Mouse (Mus musculus) olfactory bulb, adult 2 months (tissue): Measurements from ENCODE around the gene Serinc5. TPM values are rescaled to one million over a fixed set of nuclear protein-coding genes. Genes with fewer than 3 reads are reported as not detected.

ENCODE experiments used
- H3K27ac ChIP-seq: fragments of 200-500 bp; 2 replicates; pipeline ENCODE4 v1.5.1; 2012; ENCODE audit warnings: low read depth, low read length; ENCODE audit not compliant: insufficient read depth
- H3K4me1 ChIP-seq: fragments of 200-500 bp; 2 replicates; pipeline ENCODE4 v1.6.1; 2012; ENCODE audit warnings: low read length; ENCODE audit not compliant: control insufficient read depth, insufficient read depth
- H3K4me3 ChIP-seq: fragments of 200-500 bp; 2 replicates; pipeline ENCODE4 v1.5.1; 2012; ENCODE audit warnings: mild to moderate bottlenecking, low read depth, low read length, moderate library complexity; ENCODE audit not compliant: insufficient read depth
- CTCF ChIP-seq: fragments of 200-500 bp; IDR thresholded peaks from 2 replicates; pipeline ENCODE4 v1.5.1; 2012; ENCODE audit warnings: low read depth, mild to moderate bottlenecking, low read length, moderate library complexity; ENCODE audit not compliant: insufficient read depth
- POLR2A ChIP-seq: fragments of 200-500 bp; IDR thresholded peaks from 2 replicates; pipeline ENCODE4 v1.6.1; 2012; ENCODE audit warnings: mild to moderate bottlenecking, low read depth, low read length, moderate library complexity; ENCODE audit not compliant: insufficient read depth
- WGBS: fragments of 180-500 bp; shearing (Covaris S2); methylation state at CpG from one replicate; pipeline ENCODE4 v1.1.7; 2018; 5-methylcytosine and 5-hydroxymethylcytosine counted together
- polyA plus RNA-seq: library from polyadenylated mRNA; stranded (reverse); fragments of >200 nt; gene quantifications from 2 replicates; pipeline ENCODE4 v1.2.4, GENCODE M21; 2012; ENCODE audit warnings: low replicate concordance; ENCODE audit not compliant: missing spikeins, insufficient read depth, insufficient read length

The Serinc5 gene
- 157 TPM in 1 of 2 replicates, not detected in the other for polyA plus RNA-seq

- peak; percentile 88 for TF ChIP-seq POLR2A
- no peak for TF ChIP-seq CTCF
- under 1% methylated on average over 55 of the region's 55 CpGs for WGBS
- H3K27ac ChIP-seq, result peak within 1 kb of the TSS; percentile 72
- peak within 1 kb of the TSS; percentile 88 for H3K4me3 ChIP-seq
- peaks cover 10% of the 10 kb centered on the region; the same call in 1 of the 2 replicates for H3K4me1 ChIP-seq
These were observed at the start of gene Serinc5 for GRCm38 (mm10) chr13:92610311-92611221. TSS of gene Serinc5 (plus strand) at chr13:92611091.

DNA sequence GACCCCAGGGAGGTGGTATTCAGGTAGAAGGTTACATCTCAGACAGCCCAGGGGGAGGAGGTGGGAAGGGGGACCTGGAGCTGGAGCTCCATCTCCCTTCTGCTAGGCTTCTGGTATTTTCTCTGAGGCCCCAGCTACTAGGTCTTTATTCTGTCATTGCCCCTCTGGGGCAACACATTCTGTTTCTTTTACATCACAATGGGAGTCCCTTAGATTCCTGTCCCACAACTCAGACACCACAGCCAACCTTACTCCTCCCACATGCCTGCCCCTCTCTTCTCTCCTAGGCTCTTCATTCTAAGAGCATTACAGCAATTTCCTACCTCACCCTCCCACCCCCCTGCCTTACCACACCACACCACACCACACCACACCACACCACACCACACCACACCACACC lies 34.8 kb upstream of the Serinc5 start, which contains the start of gene Spz1:
Spz1 (minus strand) TSS at position 101 of the 400 bp plus-strand sequence.
- H3K4me3 ChIP-seq, result no peak within 1 kb of the TSS
- TF ChIP-seq POLR2A (no peak), CTCF (no peak)

GRCm38 (mm10) chr13:92576688-92577087 lies 34.2 kb upstream of the Serinc5 start:
- WGBS, result 54% methylated on average over 6 of the region's 6 CpGs
- no peak overlapping the region for H3K4me3 ChIP-seq
- no peak overlapping the region for H3K27ac ChIP-seq
- TF ChIP-seq POLR2A (no peak), CTCF (no peak)
- H3K4me1 ChIP-seq, result no peaks in the 10 kb centered on the region

More for the DNA sequence above, 34.8 kb upstream of the Serinc5 start, which contains the start of gene Spz1:
- no peaks in the 10 kb centered on the region for H3K4me1 ChIP-seq
- H3K27ac ChIP-seq, result no peak within 1 kb of the TSS

- Histone ChIP-seq H3K4me3 (no peak overlapping the region), H3K27ac (no peak overlapping the region), H3K4me1 (no peaks in the 10 kb centered on the region)
- TF ChIP-seq CTCF, result no peak
- TF ChIP-seq POLR2A, result no peak
- WGBS, result 89% methylated on average over 4 of the region's 4 CpGs
These were observed 32.7 kb upstream of the Serinc5 start for GRCm38 (mm10) chr13:92578210-92578609.

DNA sequence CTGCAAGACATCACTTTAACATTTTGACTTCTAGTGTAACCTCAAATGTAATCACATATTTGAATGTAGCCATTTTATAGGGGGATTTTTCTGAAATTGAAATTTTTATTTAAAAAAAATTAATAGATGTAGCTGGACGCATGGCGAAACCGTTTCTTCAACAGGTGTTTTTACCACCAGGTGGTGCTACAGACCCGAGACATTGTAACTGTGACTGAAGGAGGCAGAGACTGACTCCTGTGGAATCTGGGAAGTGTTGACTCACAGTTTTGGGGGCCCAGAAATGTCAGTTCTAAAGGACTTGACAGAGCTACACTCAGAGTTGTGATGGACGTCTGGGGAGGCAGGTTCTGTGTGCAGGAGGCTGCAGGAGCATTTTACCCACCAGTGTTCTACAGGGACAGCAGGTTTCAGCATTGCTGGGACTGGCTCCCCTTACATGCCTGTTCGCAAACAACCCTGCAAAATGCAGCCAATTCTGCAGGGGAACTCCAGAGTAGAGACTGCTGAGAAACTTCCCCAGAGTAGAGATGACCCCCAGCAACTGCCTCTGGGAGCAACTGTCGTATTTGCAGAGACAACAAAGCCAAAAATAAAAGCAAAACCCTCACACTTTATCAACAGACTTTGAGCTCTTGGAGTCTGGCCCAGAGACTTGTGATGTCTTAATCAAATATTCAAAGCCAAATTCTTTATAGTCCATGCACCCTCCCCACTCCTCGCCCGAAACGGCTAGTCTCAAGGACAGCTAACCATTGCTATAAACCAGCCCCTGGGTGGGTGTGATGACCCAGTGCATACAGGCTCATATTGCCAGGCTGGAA lies 30.5 kb upstream of the Serinc5 start:
- 45% methylated on average over 10 of the region's 10 CpGs for WGBS
- H3K4me3 ChIP-seq, result no peak overlapping the region

DNA sequence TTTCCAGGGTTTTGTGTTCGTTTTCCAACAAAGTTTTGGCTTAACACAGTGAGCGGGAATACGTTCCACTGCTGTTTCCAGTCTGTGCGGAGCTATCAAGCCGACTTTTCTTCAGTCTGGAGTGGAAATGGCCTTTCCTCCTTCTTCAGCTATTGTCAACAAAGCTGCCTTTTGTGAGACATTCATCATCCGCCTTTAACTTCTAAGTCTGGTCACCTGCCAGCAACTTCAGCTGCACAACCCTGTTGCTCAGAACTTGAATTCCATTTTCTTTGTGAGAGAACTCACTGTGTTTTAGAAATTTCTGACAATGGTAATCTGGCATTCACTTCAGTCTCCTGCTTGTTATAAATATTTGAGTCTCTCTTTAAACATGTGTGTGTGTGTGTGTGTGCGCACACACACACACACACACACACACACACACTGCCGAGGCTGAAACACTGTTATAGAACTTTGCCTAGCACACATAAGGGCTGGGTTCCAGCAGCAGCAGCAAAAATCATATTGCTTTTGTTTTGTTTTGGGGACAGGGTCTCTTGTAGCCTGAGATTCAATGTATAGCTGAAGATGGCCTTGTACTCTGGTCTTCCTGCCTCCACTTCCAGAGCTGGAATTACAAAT lies 26.7 kb upstream of the Serinc5 start:
- 0 out of 2 replicates have a peak, but pooled peaks cover under 1% of the 10 kb centered on the region for H3K4me1 ChIP-seq
- 58% methylated on average over 8 of the region's 8 CpGs for WGBS
- TF ChIP-seq POLR2A (no peak), CTCF (no peak)
- H3K27ac ChIP-seq, result no peak overlapping the region
- no peak overlapping the region for H3K4me3 ChIP-seq

More for the DNA sequence above, 30.5 kb upstream of the Serinc5 start:
- no peak for TF ChIP-seq CTCF
- no peak for TF ChIP-seq POLR2A
- Histone ChIP-seq H3K4me1 (no peaks in the 10 kb centered on the region), H3K27ac (no peak overlapping the region)

GRCm38 (mm10) chr13:92588704-92589103 lies 22.2 kb upstream of the Serinc5 start:
- Histone ChIP-seq H3K4me1 (peaks cover 12% of the 10 kb centered on the region), H3K4me3 (no peak overlapping the region), H3K27ac (no peak overlapping the region)
- 65% methylated on average over 3 of the region's 3 CpGs for WGBS
- no peak for TF ChIP-seq POLR2A
- no peak for TF ChIP-seq CTCF

DNA sequence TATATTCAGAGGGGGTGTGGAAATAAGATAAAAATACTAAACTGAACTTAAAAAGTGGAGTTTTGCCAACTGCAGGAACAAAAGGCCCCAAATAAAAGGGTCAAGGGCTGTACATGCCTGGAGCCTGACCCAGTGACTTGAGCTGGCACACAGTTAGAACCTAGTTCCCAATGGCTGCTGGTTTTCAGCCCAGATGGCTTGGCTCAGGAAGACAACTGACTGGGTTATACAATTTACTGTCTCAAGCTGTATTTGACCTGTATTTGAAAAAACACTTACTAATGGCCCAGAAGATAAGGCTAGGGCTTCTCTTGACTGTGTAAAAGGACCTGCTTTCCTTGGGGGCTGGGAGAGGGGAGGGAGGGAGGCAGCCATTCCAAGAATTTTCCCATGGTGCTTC lies 21.6 kb upstream of the Serinc5 start:
- Histone ChIP-seq H3K27ac (no peak overlapping the region), H3K4me1 (peaks cover 14% of the 10 kb centered on the region), H3K4me3 (no peak overlapping the region)
- no peak for TF ChIP-seq POLR2A
- TF ChIP-seq CTCF, result no peak
